8 mouse cellular contexts compared by ENCODE assay signal in genomic region chr10:11081611-11082398, GRCm38 (mm10). TPM values are rescaled to one million over a fixed set of nuclear protein-coding genes. Genes with fewer than 3 reads are reported as not detected.
DNase-seq lines count a peak whose midpoint lies in the region; ATAC-seq and TF ChIP-seq lines count a peak whose summit lies in the region.

TSS of gene Grm1 (minus strand) at chr10:11082356.

- 2% methylated on average over 24 of the region's 32 CpGs for WGBS in kidney, embryonic 16.5 days
- WGBS in embryonic facial prominence, embryonic 14.5 days, result 3% methylated on average over 31 of the region's 32 CpGs
- WGBS in hindbrain, embryonic 11.5 days, result 3% methylated on average over 32 of the region's 32 CpGs
- WGBS in limb, embryonic 14.5 days, result 3% methylated on average over 26 of the region's 32 CpGs
- 4% methylated on average over 28 of the region's 32 CpGs for WGBS in stomach, embryonic 14.5 days

- DNase-seq in kidney, postnatal 25 days, result no peak
- peak; percentile 75 for DNase-seq in ZHBTc4 (ENCODE audit: low read depth, low spot score)
- DNase-seq in embryonic facial prominence, embryonic 14.5 days (ENCODE audit: low spot score), result peak; percentile 73
- DNase-seq in hindbrain, embryonic 11.5 days (ENCODE audit: low spot score), result peak; percentile 76
- peak; percentile 63 for DNase-seq in limb, embryonic 14.5 days (ENCODE audit: low spot score)

- no peak within 1 kb of the TSS for H3K4me2 ChIP-seq in kidney, embryonic 16.5 days (replicated peaks; ENCODE audit: low read depth, low read length)
- peak within 1 kb of the TSS; percentile 29; the same call in 1 of the 2 replicates for H3K4me2 ChIP-seq in embryonic facial prominence, embryonic 14.5 days (ENCODE audit: low read depth, low read length)
- peak within 1 kb of the TSS; percentile 43 for H3K4me2 ChIP-seq in hindbrain, embryonic 11.5 days (replicated peaks; ENCODE audit: low read depth, low read length)
- H3K4me2 ChIP-seq in limb, embryonic 14.5 days (replicated peaks; ENCODE audit: low read depth, low read length, severe bottlenecking), result no peak within 1 kb of the TSS
- no peak within 1 kb of the TSS; the same call in 1 of the 2 replicates for H3K4me2 ChIP-seq in stomach, embryonic 14.5 days (replicated peaks; ENCODE audit: low read depth, low read length)

- H3K36me3 ChIP-seq in kidney, embryonic 16.5 days (ENCODE audit: insufficient read depth, low read length), result no peaks in the 10 kb centered on the region
- no peaks in the 10 kb centered on the region for H3K36me3 ChIP-seq in embryonic facial prominence, embryonic 14.5 days (ENCODE audit: control insufficient read depth, insufficient read depth, low read length)
- H3K36me3 ChIP-seq in hindbrain, embryonic 11.5 days (ENCODE audit: control insufficient read depth, insufficient read depth, low read length), result no peaks in the 10 kb centered on the region
- no peaks in the 10 kb centered on the region for H3K36me3 ChIP-seq in limb, embryonic 14.5 days (ENCODE audit: control insufficient read depth, insufficient read depth, low read length)
- no peaks in the 10 kb centered on the region for H3K36me3 ChIP-seq in stomach, embryonic 14.5 days (ENCODE audit: control insufficient read depth, insufficient read depth, low read length)

- H3K4me1 ChIP-seq in kidney, embryonic 16.5 days (ENCODE audit: insufficient read depth, low read length), result no peaks in the 10 kb centered on the region
- H3K4me1 ChIP-seq in embryonic facial prominence, embryonic 14.5 days (ENCODE audit: control insufficient read depth, insufficient read depth, low read length), result no peaks in the 10 kb centered on the region
- H3K4me1 ChIP-seq in hindbrain, embryonic 11.5 days (replicated peaks; ENCODE audit: control insufficient read depth, insufficient read depth, low read length), result no peaks in the 10 kb centered on the region
- no peaks in the 10 kb centered on the region for H3K4me1 ChIP-seq in limb, embryonic 14.5 days (ENCODE audit: control insufficient read depth, insufficient read depth, low read length)
- no peaks in the 10 kb centered on the region for H3K4me1 ChIP-seq in stomach, embryonic 14.5 days (ENCODE audit: control insufficient read depth, insufficient read depth, low read length)

- no peak for TF ChIP-seq POLR2A in limb, embryonic 14.5 days (IDR thresholded peaks at IDR 0.05; ENCODE audit: borderline replicate concordance, extremely low read depth, insufficient read depth, insufficient read length)

- H3K27ac ChIP-seq in kidney, embryonic 16.5 days (ENCODE audit: low read length), result no peak within 1 kb of the TSS
- H3K27ac ChIP-seq in embryonic facial prominence, embryonic 14.5 days (replicated peaks; ENCODE audit: low read depth, low read length), result no peak within 1 kb of the TSS
- no peak within 1 kb of the TSS for H3K27ac ChIP-seq in hindbrain, embryonic 11.5 days (ENCODE audit: low read depth, low read length)
- H3K27ac ChIP-seq in limb, embryonic 14.5 days (replicated peaks; ENCODE audit: low read depth, low read length), result no peak within 1 kb of the TSS
- H3K27ac ChIP-seq in stomach, embryonic 14.5 days (ENCODE audit: low read length), result no peak within 1 kb of the TSS

- peaks cover 38% of the 10 kb centered on the region for H3K27me3 ChIP-seq in kidney, embryonic 16.5 days (ENCODE audit: insufficient read depth, low read length)
- peaks cover 38% of the 10 kb centered on the region for H3K27me3 ChIP-seq in embryonic facial prominence, embryonic 14.5 days (replicated peaks; ENCODE audit: control insufficient read depth, insufficient read depth, low read length)
- H3K27me3 ChIP-seq in hindbrain, embryonic 11.5 days (ENCODE audit: control insufficient read depth, insufficient read depth, low read length), result peaks cover 26% of the 10 kb centered on the region
- peaks cover 36% of the 10 kb centered on the region for H3K27me3 ChIP-seq in limb, embryonic 14.5 days (ENCODE audit: control insufficient read depth, insufficient read depth, low read length)
- H3K27me3 ChIP-seq in stomach, embryonic 14.5 days (ENCODE audit: control insufficient read depth, insufficient read depth, low read length), result peaks cover 21% of the 10 kb centered on the region

- H3K9ac ChIP-seq in kidney, embryonic 16.5 days (replicated peaks; ENCODE audit: low read length), result no peak within 1 kb of the TSS
- no peak within 1 kb of the TSS for H3K9ac ChIP-seq in embryonic facial prominence, embryonic 14.5 days (ENCODE audit: low read depth, low read length)
- no peak within 1 kb of the TSS for H3K9ac ChIP-seq in hindbrain, embryonic 11.5 days (ENCODE audit: low read depth, low read length)
- H3K9ac ChIP-seq in limb, embryonic 14.5 days (ENCODE audit: low read depth, low read length, severe bottlenecking), result no peak within 1 kb of the TSS
- H3K9ac ChIP-seq in stomach, embryonic 14.5 days (replicated peaks; ENCODE audit: low read depth, low read length), result no peak within 1 kb of the TSS

- no peak within 1 kb of the TSS for H3K4me3 ChIP-seq in kidney, embryonic 16.5 days (ENCODE audit: low read length)
- H3K4me3 ChIP-seq in embryonic facial prominence, embryonic 14.5 days (ENCODE audit: low read depth, low read length), result no peak within 1 kb of the TSS
- H3K4me3 ChIP-seq in hindbrain, embryonic 11.5 days (ENCODE audit: low read depth, low read length), result peak within 1 kb of the TSS; percentile 19
- H3K4me3 ChIP-seq in limb, embryonic 14.5 days (replicated peaks; ENCODE audit: low read length), result no peak within 1 kb of the TSS
- no peak within 1 kb of the TSS for H3K4me3 ChIP-seq in stomach, embryonic 14.5 days (ENCODE audit: low read depth, low read length)

- no peaks in the 10 kb centered on the region for H3K9me3 ChIP-seq in kidney, embryonic 16.5 days (ENCODE audit: low read length)
- no peaks in the 10 kb centered on the region for H3K9me3 ChIP-seq in embryonic facial prominence, embryonic 14.5 days (ENCODE audit: control insufficient read depth, low read length)
- no peaks in the 10 kb centered on the region for H3K9me3 ChIP-seq in hindbrain, embryonic 11.5 days (ENCODE audit: control insufficient read depth, low read length)
- no peaks in the 10 kb centered on the region for H3K9me3 ChIP-seq in limb, embryonic 14.5 days (ENCODE audit: control insufficient read depth, low read length)
- no peaks in the 10 kb centered on the region for H3K9me3 ChIP-seq in stomach, embryonic 14.5 days (ENCODE audit: control insufficient read depth, low read depth, low read length)

- ATAC-seq in kidney, embryonic 16.5 days (ENCODE audit: low FRiP score, low TSS enrichment), result peak; percentile 67; the same call in 1 of the 2 replicates
- ATAC-seq in embryonic facial prominence, embryonic 14.5 days (ENCODE audit: low read depth), result no peak
- ATAC-seq in hindbrain, embryonic 11.5 days (ENCODE audit: low FRiP score), result peak; percentile 65
- no peak for ATAC-seq in limb, embryonic 14.5 days (ENCODE audit: low FRiP score, low read depth)
- ATAC-seq in stomach, embryonic 14.5 days (ENCODE audit: insufficient number of reproducible peaks, insufficient read depth, low FRiP score, low read depth), result 0 out of 2 replicates have a peak, but pooled peaks have one; percentile 14
- ATAC-seq in erythroblast, adult 5-6 weeks (replicated peaks; ENCODE audit: low FRiP score, poor library complexity, severe bottlenecking), result no peak

RNA-seq across cellular contexts. Expression of gene Grm1, which starts in this region (rescaled TPM):
- not detected in 2 replicates for polyA plus RNA-seq in kidney, embryonic 16.5 days (2015; fragmentation: Nextera tagmentation; extraction: Ambion mirVana)
- 0.04 TPM in 1 of 2 replicates, not detected in the other for polyA plus RNA-seq in embryonic facial prominence, embryonic 14.5 days (2014; fragmentation: Nextera tagmentation; extraction: Ambion mirVana)
- polyA plus RNA-seq in hindbrain, embryonic 11.5 days (2014; fragmentation: Nextera tagmentation; extraction: Ambion mirVana), result not detected in 2 replicates
- 0.08 TPM in 2 replicates for polyA plus RNA-seq in limb, embryonic 14.5 days (2012; rRNA removed)
- 0.11 and 0.19 TPM in 2 replicates for polyA plus RNA-seq in limb, embryonic 14.5 days (2014; fragmentation: Nextera tagmentation; extraction: Ambion mirVana)
- polyA plus RNA-seq in stomach, embryonic 14.5 days (2014; fragmentation: Nextera tagmentation; extraction: Ambion mirVana), result not detected in 2 replicates
- 1.9 TPM in 1 of 2 replicates, not detected in the other for total RNA-seq in erythroblast, adult 5-6 weeks (2015; ENCODE audit: low replicate concordance)
- under 0.01 TPM in 1 of 2 replicates, not detected in the other for total RNA-seq in erythroblast, adult 5-6 weeks (2017; ENCODE audit: low replicate concordance)

Comparison
In these comparisons a context has a peak if more than half of its experiments do, and no peak if none do; other contexts are left out.
1. Peak in ATAC-seq in kidney, embryonic 16.5 days; RNA of the gene not detected or under 1 TPM.
2. Peak in DNase-seq and H3K4me2 ChIP-seq in embryonic facial prominence, embryonic 14.5 days; RNA of the gene not detected or under 1 TPM.
3. Peak in DNase-seq, ATAC-seq, H3K4me3 ChIP-seq and H3K4me2 ChIP-seq in hindbrain, embryonic 11.5 days; RNA of the gene not detected or under 1 TPM.
4. Peak in DNase-seq in limb, embryonic 14.5 days; RNA of the gene not detected or under 1 TPM.
5. Peak in ATAC-seq in stomach, embryonic 14.5 days; RNA of the gene not detected or under 1 TPM.